Mouse (Mus musculus) limb, embryonic 14.5 days (tissue): ENCODE measurements around the gene Fam71b. TPM values are rescaled to one million over a fixed set of nuclear protein-coding genes. Genes with fewer than 3 reads are reported as not detected.

Experiments
- ATAC-seq: fragments of 200-750 bp; cut with Nextera tagmentation; 2 replicates; pipeline ENCODE4 v1.8.0; 2017; ENCODE audit warnings: low read depth, moderate number of reproducible peaks, moderate TSS enrichment; ENCODE audit not compliant: low FRiP score
- DNase-seq: peaks from one replicate; pipeline ENCODE4 v3.0.0-alpha.2; 2015; ENCODE audit warnings: low spot score
- H3K27ac ChIP-seq: fragments of 300-500 bp; sonication (generic); replicated peaks from 2 replicates; pipeline ENCODE4 v1.5.1; 2014; ENCODE audit warnings: low read depth, mild to moderate bottlenecking, low read length, moderate library complexity, mixed read lengths
- H3K27me3 ChIP-seq: fragments of 300-500 bp; sonication (generic); 2 replicates; pipeline ENCODE4 v1.6.1; 2014; ENCODE audit warnings: low read length, mixed read lengths; ENCODE audit not compliant: control insufficient read depth, insufficient read depth
- H3K36me3 ChIP-seq: fragments of 300-500 bp; sonication (generic); 2 replicates; pipeline ENCODE4 v1.6.1; 2014; ENCODE audit warnings: mild to moderate bottlenecking, low read length, moderate library complexity, mixed read lengths; ENCODE audit not compliant: control insufficient read depth, insufficient read depth
- H3K4me1 ChIP-seq: fragments of 300-500 bp; sonication (generic); 2 replicates; pipeline ENCODE4 v1.6.1; 2014; ENCODE audit warnings: antibody characterized with exemption, low read length, mixed read lengths; ENCODE audit not compliant: control insufficient read depth, insufficient read depth
- H3K4me2 ChIP-seq: fragments of 300-500 bp; sonication (generic); replicated peaks from 2 replicates; pipeline ENCODE4 v1.6.1; 2014; ENCODE audit warnings: low read depth, mild to moderate bottlenecking, low read length, moderate library complexity; ENCODE audit not compliant: severe bottlenecking
- H3K4me3 ChIP-seq: fragments of 300-500 bp; sonication (generic); replicated peaks from 2 replicates; pipeline ENCODE4 v1.5.1; 2014; ENCODE audit warnings: low read length
- H3K9ac ChIP-seq: fragments of 300-500 bp; sonication (generic); 2 replicates; pipeline ENCODE4 v1.6.1; 2014; ENCODE audit warnings: mild to moderate bottlenecking, low read depth, low read length, moderate library complexity; ENCODE audit not compliant: severe bottlenecking
- H3K9me3 ChIP-seq: fragments of 300-500 bp; sonication (generic); 2 replicates; pipeline ENCODE4 v1.6.1; 2016; ENCODE audit warnings: low read length; ENCODE audit not compliant: control insufficient read depth
- POLR2A ChIP-seq: fragments of 200-500 bp; IDR thresholded peaks from 2 replicates; pipeline ENCODE4 v1.8.0; 2012; ENCODE audit warnings: inconsistent platforms, mild to moderate bottlenecking, moderate library complexity, borderline replicate concordance; ENCODE audit not compliant: insufficient read depth, insufficient read length; ENCODE audit errors: extremely low read depth
- WGBS: fragments of 180-500 bp; shearing (Covaris S2); extraction: QIAGEN DNeasy Blood & Tissue Kit; methylation state at CpG from one replicate; pipeline ENCODE4 v1.1.7; 2014; 5-methylcytosine and 5-hydroxymethylcytosine counted together
- polyA plus RNA-seq, 2 experiments: library from polyadenylated mRNA; depleted of rRNA in 1 of 2; stranded (reverse) in 1 of 2; unstranded in 1 of 2; fragments of >200 nt; fragmentation: Nextera tagmentation in 1 of 2; extraction: Ambion mirVana in 1 of 2; gene quantifications; 2 replicates each; pipeline versions ENCODE4 v1.2.1 to v1.2.3; 2012 to 2014

The Fam71b gene
- polyA plus RNA-seq (2012; rRNA removed) (not detected in 2 replicates), polyA plus RNA-seq (2014; fragmentation: Nextera tagmentation; extraction: Ambion mirVana) (not detected in 2 replicates)

DNA sequence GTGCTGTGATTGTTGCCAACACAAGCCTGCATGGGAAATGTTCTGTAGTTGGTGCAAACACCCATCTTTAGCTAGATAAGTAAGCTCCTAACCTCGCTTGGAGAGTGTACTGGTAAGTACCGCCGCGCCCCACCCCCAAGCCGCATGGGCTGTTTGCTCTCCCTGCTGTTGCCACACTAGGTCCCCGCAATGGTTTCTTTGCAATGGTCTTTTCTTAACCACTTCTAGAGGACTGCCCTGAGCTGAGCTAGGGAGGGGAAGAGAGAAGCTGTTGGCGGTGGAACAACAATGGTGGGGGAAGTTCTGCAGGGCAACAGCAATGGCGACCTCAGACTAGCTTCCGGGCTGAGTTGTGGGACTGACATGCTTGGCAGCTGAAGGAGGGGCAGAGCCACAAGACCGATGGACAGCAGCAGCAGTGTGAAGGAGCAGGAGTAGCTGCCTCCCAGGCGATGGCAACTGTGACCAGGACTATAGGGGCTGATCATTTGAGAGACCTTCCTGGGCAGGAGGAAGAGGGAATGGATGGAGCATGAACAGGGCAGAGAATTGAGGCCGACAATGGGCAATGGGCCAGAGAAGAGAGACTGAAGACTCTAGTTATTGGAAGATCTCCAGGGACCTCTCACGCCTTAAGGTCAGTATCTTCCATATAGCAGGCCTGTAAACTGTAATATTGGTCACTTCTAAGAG is at the start of gene Fam71b:
Gene Fam71b, plus strand, starts transcription at position 393 of the 693 bp plus-strand sequence.
- Histone ChIP-seq H3K9me3 (no peaks in the 10 kb centered on the region), H3K36me3 (no peaks in the 10 kb centered on the region), H3K27ac (no peak within 1 kb of the TSS), H3K4me1 (no peaks in the 10 kb centered on the region), H3K9ac (no peak within 1 kb of the TSS), H3K27me3 (no peaks in the 10 kb centered on the region), H3K4me3 (no peak within 1 kb of the TSS), H3K4me2 (no peak within 1 kb of the TSS)
- 79% methylated on average over 13 of the region's 13 CpGs for WGBS
- no peak for DNase-seq
- ATAC-seq = no peak
- no peak for TF ChIP-seq POLR2A

DNA sequence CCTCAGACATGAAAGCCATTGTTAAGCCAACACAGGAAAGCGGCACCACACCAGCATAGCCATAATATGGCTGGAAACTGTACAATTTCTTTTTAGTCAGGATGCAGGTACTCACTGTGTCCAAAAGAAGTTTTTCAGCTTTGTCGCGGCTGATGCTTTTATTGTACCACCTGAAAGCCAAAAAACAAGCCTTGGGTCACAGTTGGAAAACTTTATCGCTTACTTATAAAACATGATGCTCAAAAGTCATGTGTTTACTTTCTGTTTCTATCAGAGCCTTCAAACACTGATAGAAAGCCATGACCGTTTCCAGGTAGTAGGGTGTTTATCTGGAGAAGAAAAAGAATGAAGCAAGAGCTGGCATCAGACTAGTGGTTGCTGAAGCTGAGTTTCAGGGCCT is 48.6 kb upstream of the Fam71b start:
- no peaks in the 10 kb centered on the region for H3K9me3 ChIP-seq
- no peak overlapping the region for H3K27ac ChIP-seq
- H3K4me2 ChIP-seq = no peak overlapping the region

DNA sequence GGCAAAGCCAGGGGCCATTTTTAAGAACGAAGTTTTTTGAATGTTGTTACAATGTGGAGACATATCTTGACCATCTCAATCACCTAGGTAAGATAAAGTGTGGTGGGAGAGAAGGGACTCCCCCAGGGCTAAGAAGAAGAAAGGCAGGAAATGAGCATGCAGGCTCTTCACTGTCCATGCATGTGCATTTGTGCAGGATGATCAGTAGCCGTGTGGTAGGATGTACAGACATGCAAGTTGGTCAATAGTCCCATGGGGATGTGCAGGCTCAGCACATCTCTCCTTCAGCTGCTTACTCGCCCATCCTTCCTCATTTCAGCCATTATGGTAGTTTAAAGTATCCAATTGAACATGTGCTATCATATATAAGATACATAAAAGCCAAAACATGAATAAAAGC is 47.9 kb upstream of the Fam71b start:
- WGBS = 80% methylated on average over 3 of the region's 3 CpGs
- no peak for TF ChIP-seq POLR2A
- no peaks in the 10 kb centered on the region for H3K9me3 ChIP-seq
- peaks cover 17% of the 10 kb centered on the region for H3K4me1 ChIP-seq
- DNase-seq (no peak), ATAC-seq (no peak)
- H3K4me2 ChIP-seq = no peak overlapping the region
- no peak overlapping the region for H3K27ac ChIP-seq
- no peaks in the 10 kb centered on the region for H3K27me3 ChIP-seq
- H3K4me3 ChIP-seq = no peak overlapping the region
- no peaks in the 10 kb centered on the region for H3K36me3 ChIP-seq
- H3K9ac ChIP-seq = no peak overlapping the region

More for the DNA sequence above, 48.6 kb upstream of the Fam71b start:
- WGBS = 59% methylated on average over 5 of the region's 5 CpGs
- Histone ChIP-seq H3K9ac (no peak overlapping the region), H3K4me1 (peaks cover 17% of the 10 kb centered on the region), H3K4me3 (no peak overlapping the region), H3K27me3 (no peaks in the 10 kb centered on the region), H3K36me3 (no peaks in the 10 kb centered on the region)
- ATAC-seq (no peak), DNase-seq (no peak)
- TF ChIP-seq POLR2A = no peak

DNA sequence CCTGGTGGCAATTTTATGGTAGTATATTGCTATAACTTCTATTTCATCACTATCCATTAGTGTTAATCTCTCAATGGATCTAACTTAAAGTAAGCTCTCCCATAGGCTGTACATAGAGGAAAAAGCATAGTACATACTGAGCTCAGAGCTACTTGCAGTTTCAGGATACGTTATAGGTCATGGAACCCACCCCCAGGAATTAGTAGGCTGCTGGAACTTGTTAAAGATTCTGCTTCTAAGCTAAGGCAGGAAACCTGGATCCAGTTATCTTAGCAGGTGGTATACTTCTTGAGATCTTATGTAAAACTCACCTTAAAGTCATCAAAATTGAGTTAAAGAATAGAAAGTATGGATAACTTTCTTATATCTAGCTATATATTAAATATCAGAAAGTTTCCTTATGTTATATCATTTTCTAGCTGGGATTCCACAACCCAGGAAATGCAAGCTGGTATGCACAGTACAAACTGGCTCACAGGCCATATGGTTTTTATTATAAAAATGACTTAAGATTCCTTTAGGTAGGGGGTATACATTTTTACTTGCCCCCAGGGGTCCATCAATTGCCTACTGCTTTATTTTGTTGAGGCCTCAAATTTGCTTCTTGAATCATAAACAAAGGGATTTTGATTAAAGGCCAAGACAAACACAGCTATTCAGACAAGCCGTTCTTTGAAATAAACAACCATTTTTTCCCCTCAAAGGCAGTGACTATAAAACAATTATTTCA is 46.5 kb upstream of the Fam71b start:
- no peak overlapping the region for H3K9ac ChIP-seq
- no peaks in the 10 kb centered on the region for H3K9me3 ChIP-seq
- TF ChIP-seq POLR2A = no peak
- no peak overlapping the region for H3K4me2 ChIP-seq
- peaks cover 17% of the 10 kb centered on the region for H3K4me1 ChIP-seq
- no peak overlapping the region for H3K4me3 ChIP-seq
- no peaks in the 10 kb centered on the region for H3K27me3 ChIP-seq
- peak; percentile 45 for DNase-seq
- no peaks in the 10 kb centered on the region for H3K36me3 ChIP-seq
- 14% methylated on average over 2 of the region's 2 CpGs for whole genome bisulfite sequencing
- H3K27ac ChIP-seq = no peak overlapping the region
- ATAC-seq = peak; percentile 67; the same call in 1 of the 2 replicates

DNA sequence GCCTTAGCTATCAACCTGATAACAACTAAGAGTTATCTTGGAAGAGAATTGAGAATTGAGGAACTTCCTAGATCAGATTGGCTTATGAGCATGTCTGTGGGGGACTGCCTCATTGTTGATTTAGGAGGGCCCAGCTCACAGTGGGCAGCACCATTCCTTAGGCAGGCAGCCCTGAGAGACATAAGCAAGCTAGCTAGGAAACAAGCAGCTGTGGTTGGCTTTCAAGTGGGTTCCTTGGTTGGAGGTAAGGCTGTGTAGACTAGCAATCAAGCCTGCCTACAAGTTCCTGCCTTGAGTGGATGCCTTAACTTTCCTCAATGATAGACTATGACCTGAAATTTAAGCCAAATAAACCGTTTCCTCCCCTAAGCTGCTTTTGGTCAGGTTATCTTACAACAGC is 38.0 kb upstream of the Fam71b start:
- ATAC-seq (no peak), DNase-seq (no peak)
- WGBS = 83% methylated on average over 1 of the region's 1 CpGs
- Histone ChIP-seq H3K4me1 (peaks cover 15% of the 10 kb centered on the region), H3K27ac (no peak overlapping the region), H3K4me2 (no peak overlapping the region), H3K27me3 (no peaks in the 10 kb centered on the region), H3K36me3 (no peaks in the 10 kb centered on the region), H3K9me3 (no peaks in the 10 kb centered on the region), H3K9ac (no peak overlapping the region), H3K4me3 (no peak overlapping the region)
- TF ChIP-seq POLR2A = no peak
